Mouse (Mus musculus) embryonic fibroblast, embryonic 13.5 days (primary cell): ENCODE data around the gene Nudt22.

Experiments used
- CTCF ChIP-seq: IDR thresholded peaks from 2 replicates; pipeline ENCODE4 v1.5.1; 2011; ENCODE audit warnings: mild to moderate bottlenecking, control low read depth, low read length, moderate library complexity, borderline replicate concordance; ENCODE audit not compliant: insufficient read depth
- POLR2A ChIP-seq: IDR thresholded peaks from 2 replicates; pipeline ENCODE4 v1.6.1; 2011; ENCODE audit warnings: low read depth, mild to moderate bottlenecking, control low read depth, low read length, moderate library complexity

- TF ChIP-seq POLR2A = no peak
- TF ChIP-seq CTCF = no peak
Measured at GRCm38 (mm10) chr19:6972247-6972917, 23.5 kb downstream of the Nudt22 start.
